Mouse (Mus musculus): ENCODE measurements around the gene Tspan15. TPM values are rescaled to one million over a fixed set of nuclear protein-coding genes. Genes with fewer than 3 reads are reported as not detected.

The Tspan15 gene
- polyA plus RNA-seq, 1 experiment from 2014 or later: 96.8 TPM

- no peaks in the 10 kb centered on the region for H3K36me3 ChIP-seq (ENCODE audit: control insufficient read depth, insufficient read depth)
- TF ChIP-seq CTCF (IDR thresholded peaks at IDR 0.05; ENCODE audit: low read depth): no peak
- ATAC-seq: no peak
- WGBS: 77% methylated on average over 3 of the region's 3 CpGs
- H3K4me3 ChIP-seq (ENCODE audit: low read depth, low read length): no peak overlapping the region
- no peak overlapping the region for H3K9ac ChIP-seq (ENCODE audit: low read depth, low read length)
- no peaks in the 10 kb centered on the region for H3K9me3 ChIP-seq (ENCODE audit: control insufficient read depth)
- no peaks in the 10 kb centered on the region for H3K27me3 ChIP-seq (replicated peaks; ENCODE audit: control insufficient read depth, insufficient read depth, low read length)
- H3K4me2 ChIP-seq (replicated peaks; ENCODE audit: low read depth): no peak overlapping the region
- H3K27ac ChIP-seq (ENCODE audit: low read depth, low read length): no peak overlapping the region
- H3K4me1 ChIP-seq (replicated peaks; ENCODE audit: control insufficient read depth, insufficient read depth, low read length): no peaks in the 10 kb centered on the region
Observed at GRCm38 (mm10) chr10:62247156-62247555, 16.1 kb upstream of the Tspan15 start.

- Histone ChIP-seq H3K27me3 (replicated peaks; ENCODE audit: control insufficient read depth, insufficient read depth, low read length) (no peaks in the 10 kb centered on the region), H3K9me3 (ENCODE audit: control insufficient read depth) (no peaks in the 10 kb centered on the region), H3K4me2 (replicated peaks; ENCODE audit: low read depth) (no peak overlapping the region), H3K4me3 (ENCODE audit: low read depth, low read length) (no peak overlapping the region), H3K27ac (ENCODE audit: low read depth, low read length) (no peak overlapping the region), H3K9ac (ENCODE audit: low read depth, low read length) (no peak overlapping the region), H3K36me3 (ENCODE audit: control insufficient read depth, insufficient read depth) (no peaks in the 10 kb centered on the region), H3K4me1 (replicated peaks; ENCODE audit: control insufficient read depth, insufficient read depth, low read length) (no peaks in the 10 kb centered on the region)
- ATAC-seq: no peak
- TF ChIP-seq CTCF (IDR thresholded peaks at IDR 0.05; ENCODE audit: low read depth): no peak
- 89% methylated on average over 9 of the region's 9 CpGs for WGBS
Observed at GRCm38 (mm10) chr10:62244067-62244466, 13.0 kb upstream of the Tspan15 start.

- H3K36me3 ChIP-seq (ENCODE audit: control insufficient read depth, insufficient read depth): no peaks in the 10 kb centered on the region
- H3K4me1 ChIP-seq (replicated peaks; ENCODE audit: control insufficient read depth, insufficient read depth, low read length): no peaks in the 10 kb centered on the region
- no peaks in the 10 kb centered on the region for H3K9me3 ChIP-seq (ENCODE audit: control insufficient read depth)
- no peak for ATAC-seq
- no peak overlapping the region for H3K4me2 ChIP-seq (replicated peaks; ENCODE audit: low read depth)
- TF ChIP-seq CTCF (IDR thresholded peaks at IDR 0.05; ENCODE audit: low read depth): peak; percentile 86
- no peaks in the 10 kb centered on the region for H3K27me3 ChIP-seq (replicated peaks; ENCODE audit: control insufficient read depth, insufficient read depth, low read length)
- WGBS: 49% methylated on average over 10 of the region's 13 CpGs
- H3K4me3 ChIP-seq (ENCODE audit: low read depth, low read length): no peak overlapping the region
- H3K27ac ChIP-seq (ENCODE audit: low read depth, low read length): no peak overlapping the region
- no peak overlapping the region for H3K9ac ChIP-seq (ENCODE audit: low read depth, low read length)
Observed at GRCm38 (mm10) chr10:62242896-62243295, 11.8 kb upstream of the Tspan15 start.

GRCm38 (mm10) chr10:62242358-62242757 is 11.3 kb upstream of the Tspan15 start:
- H3K9ac ChIP-seq (ENCODE audit: low read depth, low read length): no peak overlapping the region
- no peaks in the 10 kb centered on the region for H3K27me3 ChIP-seq (replicated peaks; ENCODE audit: control insufficient read depth, insufficient read depth, low read length)
- WGBS: 61% methylated on average over 10 of the region's 10 CpGs
- no peaks in the 10 kb centered on the region for H3K9me3 ChIP-seq (ENCODE audit: control insufficient read depth)
- no peak for ATAC-seq
- H3K27ac ChIP-seq (ENCODE audit: low read depth, low read length): no peak overlapping the region
- H3K4me1 ChIP-seq (replicated peaks; ENCODE audit: control insufficient read depth, insufficient read depth, low read length): no peaks in the 10 kb centered on the region
- no peak overlapping the region for H3K4me2 ChIP-seq (replicated peaks; ENCODE audit: low read depth)
- no peak overlapping the region for H3K4me3 ChIP-seq (ENCODE audit: low read depth, low read length)
- TF ChIP-seq CTCF (IDR thresholded peaks at IDR 0.05; ENCODE audit: low read depth): no peak
- H3K36me3 ChIP-seq (ENCODE audit: control insufficient read depth, insufficient read depth): no peaks in the 10 kb centered on the region

GRCm38 (mm10) chr10:62239270-62239669 is 8.2 kb upstream of the Tspan15 start:
- no peak overlapping the region for H3K4me2 ChIP-seq (replicated peaks; ENCODE audit: low read depth)
- no peak overlapping the region for H3K9ac ChIP-seq (ENCODE audit: low read depth, low read length)
- H3K27ac ChIP-seq (ENCODE audit: low read depth, low read length): no peak overlapping the region
- H3K4me3 ChIP-seq (ENCODE audit: low read depth, low read length): no peak overlapping the region
- H3K9me3 ChIP-seq (ENCODE audit: control insufficient read depth): no peaks in the 10 kb centered on the region
- no peaks in the 10 kb centered on the region for H3K4me1 ChIP-seq (replicated peaks; ENCODE audit: control insufficient read depth, insufficient read depth, low read length)
- no peak for ATAC-seq
- 51% methylated on average over 6 of the region's 6 CpGs for WGBS
- TF ChIP-seq CTCF (IDR thresholded peaks at IDR 0.05; ENCODE audit: low read depth): no peak
- H3K36me3 ChIP-seq (ENCODE audit: control insufficient read depth, insufficient read depth): no peaks in the 10 kb centered on the region
- H3K27me3 ChIP-seq (replicated peaks; ENCODE audit: control insufficient read depth, insufficient read depth, low read length): no peaks in the 10 kb centered on the region

GRCm38 (mm10) chr10:62238688-62239087 is 7.6 kb upstream of the Tspan15 start:
- Histone ChIP-seq H3K9ac (ENCODE audit: low read depth, low read length) (no peak overlapping the region), H3K4me3 (ENCODE audit: low read depth, low read length) (no peak overlapping the region), H3K4me2 (replicated peaks; ENCODE audit: low read depth) (no peak overlapping the region), H3K4me1 (replicated peaks; ENCODE audit: control insufficient read depth, insufficient read depth, low read length) (no peaks in the 10 kb centered on the region), H3K27ac (ENCODE audit: low read depth, low read length) (no peak overlapping the region), H3K9me3 (ENCODE audit: control insufficient read depth) (no peaks in the 10 kb centered on the region), H3K36me3 (ENCODE audit: control insufficient read depth, insufficient read depth) (no peaks in the 10 kb centered on the region), H3K27me3 (replicated peaks; ENCODE audit: control insufficient read depth, insufficient read depth, low read length) (no peaks in the 10 kb centered on the region)
- 95% methylated on average over 3 of the region's 3 CpGs for WGBS
- ATAC-seq: no peak
- TF ChIP-seq CTCF (IDR thresholded peaks at IDR 0.05; ENCODE audit: low read depth): no peak

GRCm38 (mm10) chr10:62237205-62237604 is 6.2 kb upstream of the Tspan15 start:
- Histone ChIP-seq H3K4me3 (ENCODE audit: low read depth, low read length) (no peak overlapping the region), H3K4me1 (replicated peaks; ENCODE audit: control insufficient read depth, insufficient read depth, low read length) (0 out of 2 replicates have a peak, but pooled peaks cover 4% of the 10 kb centered on the region), H3K9ac (ENCODE audit: low read depth, low read length) (no peak overlapping the region), H3K4me2 (replicated peaks; ENCODE audit: low read depth) (no peak overlapping the region), H3K9me3 (ENCODE audit: control insufficient read depth) (no peaks in the 10 kb centered on the region), H3K36me3 (ENCODE audit: control insufficient read depth, insufficient read depth) (no peaks in the 10 kb centered on the region), H3K27me3 (replicated peaks; ENCODE audit: control insufficient read depth, insufficient read depth, low read length) (no peaks in the 10 kb centered on the region), H3K27ac (ENCODE audit: low read depth, low read length) (no peak overlapping the region)
- no peak for TF ChIP-seq CTCF (IDR thresholded peaks at IDR 0.05; ENCODE audit: low read depth)
- WGBS: 77% methylated on average over 10 of the region's 10 CpGs
- no peak for ATAC-seq

Measured in intestine, postnatal 0 days (tissue).